Mouse (Mus musculus) stomach, embryonic 14.5 days (tissue): ENCODE results near the gene Prph. TPM values are rescaled to one million over a fixed set of nuclear protein-coding genes. Genes with fewer than 3 reads are reported as not detected.

ENCODE experiments used
- microRNA-seq: library from miRNA; unstranded; fragments of <30 nt; microRNA quantifications from one replicate; pipeline ENCODE4, GENCODE M21; 2016
- polyA plus RNA-seq: library from polyadenylated mRNA; unstranded; fragments of >200 nt; fragmentation: Nextera tagmentation; extraction: Ambion mirVana; gene quantifications from 2 replicates; pipeline ENCODE4 v1.2.1, GENCODE M21; 2014

Prph gene
- polyA plus RNA-seq, 1 experiment from 2014 or later: 31.1 TPM

Small RNA genes within 50 kb of the gene (microRNA-seq; reads per million reads assigned to microRNA genes)
- 0.78 reads per million for gene Mir6960

Other genes starting within 250 kb of the Prph start
- not detected in 2 replicates for gene Ddn, start 245.7 kb upstream of the Prph start, polyA plus RNA-seq
- 76.3 and 80.0 TPM in 2 replicates for gene Prkag1, start 223.7 kb upstream of the Prph start, polyA plus RNA-seq
- 19.5 and 21.4 TPM in 2 replicates for gene Kmt2d, start 184.0 kb upstream of the Prph start, polyA plus RNA-seq
- gene Rhebl1, start 160.6 kb upstream of the Prph start, polyA plus RNA-seq: 8.1 and 9.9 TPM in 2 replicates
- gene Dhh, start 156.6 kb upstream of the Prph start, polyA plus RNA-seq: 0.65 and 0.77 TPM in 2 replicates
- gene Lmbr1l, start 136.9 kb upstream of the Prph start, polyA plus RNA-seq: 5.1 and 8.8 TPM in 2 replicates
- 1,548 and 1,685 TPM in 2 replicates for gene Tuba1b, start 120.6 kb upstream of the Prph start, polyA plus RNA-seq
- gene Gm49450, start 101.6 kb upstream of the Prph start, polyA plus RNA-seq: not detected in 2 replicates
- 1,231 and 1,258 TPM in 2 replicates for gene Tuba1a, start 101.5 kb upstream of the Prph start, polyA plus RNA-seq
- 191 and 203 TPM in 2 replicates for gene Tuba1c, start 25.3 kb upstream of the Prph start, polyA plus RNA-seq
- gene Troap, start 19.4 kb downstream of the Prph start, polyA plus RNA-seq: 22.7 and 24.6 TPM in 2 replicates
- gene C1ql4, start 32.6 kb downstream of the Prph start, polyA plus RNA-seq: 0.22 TPM in 1 of 2 replicates, not detected in the other
- gene Dnajc22, start 38.0 kb downstream of the Prph start, polyA plus RNA-seq: 9.3 and 11.0 TPM in 2 replicates
- gene Spats2, start 70.7 kb downstream of the Prph start, polyA plus RNA-seq: 34.2 and 35.5 TPM in 2 replicates
- 0.73 and 1.7 TPM in 2 replicates for gene Kcnh3, start 169.7 kb downstream of the Prph start, polyA plus RNA-seq
- 141 and 145 TPM in 2 replicates for gene Mcrs1, start 196.8 kb downstream of the Prph start, polyA plus RNA-seq
- 57.3 and 57.5 TPM in 2 replicates for gene Prpf40b, start 239.9 kb downstream of the Prph start, polyA plus RNA-seq
- 0.13 TPM in 1 of 2 replicates, not detected in the other for gene Fam186b, start 240.7 kb downstream of the Prph start, polyA plus RNA-seq